Mouse (Mus musculus) liver (tissue): ENCODE data around the gene Umad1.

ENCODE experiments used
- DNase-seq: peaks from one replicate; pipeline ENCODE4 v3.0.0-alpha.2; 2020; ENCODE audit warnings: mixed read lengths

Gene Umad1

DNA sequence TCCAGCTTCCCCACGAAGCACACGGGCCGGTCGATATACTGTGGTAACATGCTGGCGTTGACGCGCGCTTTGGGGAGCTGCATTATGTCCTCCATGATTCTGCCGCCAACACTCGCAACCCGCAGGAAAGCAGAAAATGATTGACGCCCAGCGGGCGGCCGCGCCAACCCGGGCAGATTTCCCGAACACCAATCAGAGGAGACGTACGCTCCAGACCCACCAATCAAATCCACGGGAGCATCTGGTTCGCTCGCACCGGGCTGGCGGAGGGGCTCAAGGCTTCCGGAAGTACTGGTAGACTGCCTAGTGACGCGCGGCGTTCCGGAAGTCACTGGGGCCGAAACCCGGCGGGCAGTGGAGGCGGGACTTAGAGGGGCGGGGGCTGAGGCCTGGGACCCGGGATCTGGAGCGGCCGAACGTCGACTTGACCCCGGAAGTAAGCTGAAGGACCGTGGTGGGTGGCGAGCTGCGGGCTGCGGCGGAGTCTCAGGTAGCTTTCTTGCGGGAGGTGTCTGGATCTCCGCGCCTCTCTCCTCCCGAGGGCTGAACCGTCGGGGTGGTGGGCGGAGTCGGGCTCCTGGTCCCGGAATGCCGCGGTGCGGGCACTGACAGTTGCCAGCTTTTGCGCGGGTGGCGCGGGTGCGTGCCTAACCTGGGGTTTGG lies at the start of gene Umad1, which contains the start of the genes Rpa3 and Gm45062:
Gene Umad1, plus strand, starts transcription at position 285 of the 663 bp plus-strand sequence.
Gene Rpa3, minus strand, starts transcription at position 170 of the 663 bp plus-strand sequence.
Gene Gm45062, plus strand, starts transcription at position 447 of the 663 bp plus-strand sequence.
- peak; percentile 97 for DNase-seq

DNA sequence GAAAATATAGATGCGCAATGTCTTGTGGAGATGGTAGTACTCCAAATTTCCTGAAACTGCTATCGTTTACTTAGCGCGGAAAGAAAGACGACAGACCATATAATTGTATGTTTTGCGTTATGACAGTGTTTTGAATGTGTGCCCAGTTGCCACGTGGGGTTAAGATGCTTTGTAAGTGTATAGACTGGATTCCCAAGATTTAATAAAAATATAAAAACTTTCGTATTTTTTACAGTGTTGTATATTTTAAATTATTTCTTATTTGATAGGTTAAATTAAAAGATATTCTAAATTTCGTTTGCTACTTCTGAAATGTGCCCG lies 49.3 kb upstream of the Umad1 start:
- DNase-seq: no peak

DNA sequence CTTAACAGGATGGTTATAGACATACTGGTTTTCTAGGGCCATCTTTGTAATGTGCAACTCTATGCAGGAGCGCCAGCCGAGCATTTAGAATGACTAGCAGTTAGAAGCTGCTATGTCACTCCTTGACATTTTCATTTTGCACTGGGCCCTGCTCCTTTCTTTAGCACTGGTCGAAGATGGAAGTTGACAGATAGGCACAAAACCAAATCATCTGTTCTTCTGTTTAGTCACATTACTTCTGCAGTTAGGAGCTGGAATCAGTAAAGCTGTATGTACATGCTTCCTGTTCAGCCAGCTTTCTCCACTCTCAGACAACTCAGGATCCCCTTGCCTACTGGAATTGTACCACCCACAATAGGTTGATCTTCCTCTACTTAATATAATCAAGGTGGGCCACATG lies 48.4 kb upstream of the Umad1 start:
- peak; percentile 17 for DNase-seq

DNA sequence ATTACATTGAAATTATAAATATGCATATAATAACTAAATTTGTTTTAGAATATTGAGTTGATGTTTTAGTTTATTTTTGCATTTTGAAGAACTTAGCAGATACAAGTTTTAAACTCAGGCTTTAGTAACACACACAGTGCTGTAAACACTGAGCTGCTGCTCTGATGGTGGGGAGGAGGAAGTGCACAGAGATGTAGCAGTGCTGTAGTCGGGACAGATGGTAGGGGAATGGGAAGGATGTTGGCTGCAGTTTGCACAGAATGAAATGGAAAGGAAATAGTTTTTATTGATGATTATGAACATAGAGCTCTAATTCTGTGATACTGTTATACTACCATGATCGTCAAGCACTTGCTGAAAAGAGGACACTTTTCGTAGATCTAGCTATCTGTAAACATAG lies 32.1 kb upstream of the Umad1 start:
- no peak for DNase-seq

DNA sequence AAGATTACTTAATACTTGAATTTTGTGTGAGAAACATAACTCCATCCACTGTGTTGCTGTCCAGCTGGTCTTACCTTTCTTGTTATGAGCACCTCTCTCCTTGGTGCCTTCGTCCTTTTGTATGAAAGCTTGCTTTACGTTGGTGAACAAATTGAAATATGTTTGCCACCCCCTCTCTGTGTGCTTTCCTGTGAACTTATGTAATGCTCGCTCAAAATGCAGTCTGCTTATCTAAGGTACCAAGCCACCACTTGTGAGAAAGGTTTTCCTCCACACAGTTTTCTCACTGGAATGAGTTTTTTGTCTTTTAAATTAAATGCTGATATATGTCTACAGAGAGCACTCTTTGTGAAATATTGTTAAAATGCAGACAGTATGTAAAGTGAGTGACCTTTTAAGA lies 30.5 kb upstream of the Umad1 start:
- DNase-seq: no peak

GRCm38 (mm10) chr6:8258316-8258715 lies 772 bp upstream of the Umad1 start:
- no peak for DNase-seq

- no peak for DNase-seq
These were observed 568 bp downstream of the Umad1 start for GRCm38 (mm10) chr6:8259667-8260044.

- no peak for DNase-seq
These were observed 12.0 kb downstream of the Umad1 start for GRCm38 (mm10) chr6:8271047-8271446.

GRCm38 (mm10) chr6:8274387-8275054 lies 15.4 kb downstream of the Umad1 start:
- peak; percentile 65 for DNase-seq

- DNase-seq: peak; percentile 38
These were observed 16.0 kb downstream of the Umad1 start for GRCm38 (mm10) chr6:8275098-8275497.

GRCm38 (mm10) chr6:8276431-8276830 lies 17.3 kb downstream of the Umad1 start:
- no peak for DNase-seq

DNA sequence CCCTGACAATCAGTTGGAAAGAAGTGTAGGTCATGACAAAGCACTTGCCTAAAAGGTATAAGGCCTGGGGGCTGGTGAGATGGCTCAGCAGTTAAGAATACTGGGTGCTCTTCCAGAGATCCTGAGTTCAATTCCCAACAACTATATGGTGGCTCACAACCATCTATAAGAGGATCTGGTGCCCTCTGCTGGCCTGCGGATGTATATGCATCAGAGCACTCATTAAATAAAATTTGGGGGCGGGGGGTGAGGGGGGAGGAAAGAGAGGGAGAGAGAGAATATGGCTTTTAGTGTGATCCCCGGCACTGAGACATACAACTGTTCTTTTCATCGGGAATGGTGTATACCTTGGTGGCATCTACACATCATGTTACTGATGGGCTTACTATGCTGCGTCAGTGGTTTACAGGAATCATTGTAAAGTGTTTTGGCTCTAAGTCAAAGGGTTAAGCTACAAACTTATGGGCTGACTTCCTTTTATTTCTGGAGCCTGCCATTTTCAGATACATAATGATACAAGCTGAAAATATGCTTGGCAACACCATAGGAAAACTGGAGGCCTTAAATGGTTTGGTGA lies 19.4 kb downstream of the Umad1 start:
- peak; percentile 50 for DNase-seq

- no peak for DNase-seq
These were observed 24.2 kb downstream of the Umad1 start for GRCm38 (mm10) chr6:8283255-8283654.

- no peak for DNase-seq
These were observed 26.4 kb downstream of the Umad1 start for GRCm38 (mm10) chr6:8285401-8285960.

- DNase-seq: no peak
These were observed 27.1 kb downstream of the Umad1 start for GRCm38 (mm10) chr6:8286146-8286545.

DNA sequence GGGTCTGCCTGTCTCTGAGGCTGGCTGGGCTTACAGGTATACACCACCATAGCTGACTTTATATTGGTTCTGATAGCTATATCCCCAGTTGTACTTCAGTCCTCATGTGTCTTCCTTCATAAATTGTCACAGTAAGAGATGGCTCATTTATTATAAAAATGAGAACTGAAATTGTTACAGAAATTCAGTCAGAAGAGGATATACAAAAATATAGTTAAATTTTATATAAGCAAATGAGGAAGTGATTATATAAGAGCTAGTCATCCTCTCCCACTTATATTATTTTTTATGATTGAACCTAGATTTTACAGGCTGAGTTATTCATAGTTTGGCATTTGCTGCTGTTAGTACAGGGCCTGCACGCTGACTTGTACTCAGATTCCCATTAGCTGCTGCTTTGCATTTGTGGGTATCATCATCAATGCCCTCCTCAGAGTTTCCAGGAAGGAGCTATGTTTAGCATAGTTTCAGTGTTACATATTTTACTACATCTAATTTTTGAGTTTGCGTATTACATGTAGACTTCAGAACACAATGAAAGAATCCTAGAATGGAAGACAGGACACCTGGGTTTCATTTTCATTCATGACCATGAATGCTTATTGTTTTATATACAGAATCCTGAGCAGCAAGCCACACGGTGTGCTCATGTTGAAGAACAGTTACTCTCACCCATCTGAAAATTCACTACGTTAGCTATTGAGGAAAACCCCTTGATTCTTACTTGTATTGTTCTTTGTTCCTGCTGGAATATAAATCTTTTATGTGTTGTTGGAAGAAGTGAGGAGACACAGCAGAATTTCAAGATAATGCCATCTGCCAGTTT lies 29.9 kb downstream of the Umad1 start:
- DNase-seq: no peak

GRCm38 (mm10) chr6:8294048-8294784 lies 35.1 kb downstream of the Umad1 start:
- DNase-seq: no peak

GRCm38 (mm10) chr6:8299066-8299863 lies 40.2 kb downstream of the Umad1 start:
- no peak for DNase-seq

DNA sequence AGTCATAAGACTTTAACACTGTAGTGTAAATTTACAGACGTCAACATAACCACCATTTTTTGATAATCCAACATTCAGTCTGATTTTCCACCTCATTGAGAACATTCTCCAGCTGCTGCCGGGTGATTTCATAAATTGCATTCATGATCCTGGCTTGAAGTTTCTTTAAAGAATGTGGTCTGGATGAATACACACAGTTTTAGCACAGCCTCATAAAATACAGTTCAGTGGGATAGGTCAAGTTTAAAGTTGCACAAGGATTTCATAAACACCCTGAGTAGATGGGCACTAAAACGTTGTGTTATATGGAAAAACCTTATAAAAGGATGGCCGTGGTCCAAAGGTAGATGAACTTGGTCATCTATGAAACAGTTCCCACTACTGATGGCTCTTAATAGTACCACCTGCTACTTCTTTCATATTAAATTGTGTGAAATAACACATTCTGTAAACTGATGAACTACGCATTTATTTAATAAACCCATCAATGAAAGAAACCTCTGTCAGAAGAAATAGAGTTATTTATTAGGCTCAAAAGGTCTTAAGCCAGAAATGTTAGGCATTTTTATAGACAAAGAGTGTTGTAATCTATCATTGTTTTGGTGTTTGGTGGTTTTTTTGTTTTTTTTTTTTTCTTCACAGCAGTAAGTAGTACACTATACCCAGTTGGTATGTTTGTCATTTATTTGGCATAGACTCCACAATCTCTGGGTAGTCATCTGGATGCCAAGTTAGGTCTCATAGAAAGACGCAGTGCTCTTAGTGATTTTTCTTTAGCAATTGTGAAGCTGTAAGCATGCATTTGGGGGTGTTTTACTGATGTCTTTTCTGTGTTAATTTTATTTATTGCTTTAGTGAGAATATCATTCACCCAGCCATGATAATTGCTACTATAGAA lies 49.0 kb downstream of the Umad1 start:
- DNase-seq: no peak

DNA sequence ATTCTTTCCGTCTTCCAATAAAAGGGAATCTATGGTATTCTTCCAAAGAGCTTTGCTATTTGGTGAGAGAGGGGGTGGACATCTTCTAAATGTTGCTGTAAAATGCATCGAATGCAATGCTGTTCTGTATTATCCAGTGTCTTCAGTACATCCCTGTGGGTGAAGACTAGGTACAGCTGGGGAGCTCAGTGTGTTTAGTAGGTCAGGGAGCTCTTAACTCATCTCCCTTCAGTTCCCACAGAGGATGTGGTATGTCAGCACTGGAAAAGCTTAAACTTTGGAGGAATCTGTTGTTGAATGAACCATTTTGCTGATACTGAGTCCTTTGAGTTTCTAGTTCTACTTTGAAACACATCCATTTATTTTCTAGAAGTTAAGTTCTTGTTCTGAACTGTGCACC lies 53.5 kb downstream of the Umad1 start:
- no peak for DNase-seq
